Mouse (Mus musculus) cerebellum, postnatal 25 days (tissue): ENCODE data around the gene Hyls1.
A peak's percentile ranks its signal among the peaks of the same experiment; 100 is the strongest.
"Not testable (repeated sequence)": the region's sequence is repeated elsewhere in the genome, so short reads cannot be mapped to it uniquely, and the experiment has no call there.

Experiments
- DNase-seq, 2 experiments: peaks; one replicate each; pipeline ENCODE4 v3.0.0; 2021; ENCODE audit warnings: mixed read lengths in 2 of 2

The Hyls1 gene

DNA sequence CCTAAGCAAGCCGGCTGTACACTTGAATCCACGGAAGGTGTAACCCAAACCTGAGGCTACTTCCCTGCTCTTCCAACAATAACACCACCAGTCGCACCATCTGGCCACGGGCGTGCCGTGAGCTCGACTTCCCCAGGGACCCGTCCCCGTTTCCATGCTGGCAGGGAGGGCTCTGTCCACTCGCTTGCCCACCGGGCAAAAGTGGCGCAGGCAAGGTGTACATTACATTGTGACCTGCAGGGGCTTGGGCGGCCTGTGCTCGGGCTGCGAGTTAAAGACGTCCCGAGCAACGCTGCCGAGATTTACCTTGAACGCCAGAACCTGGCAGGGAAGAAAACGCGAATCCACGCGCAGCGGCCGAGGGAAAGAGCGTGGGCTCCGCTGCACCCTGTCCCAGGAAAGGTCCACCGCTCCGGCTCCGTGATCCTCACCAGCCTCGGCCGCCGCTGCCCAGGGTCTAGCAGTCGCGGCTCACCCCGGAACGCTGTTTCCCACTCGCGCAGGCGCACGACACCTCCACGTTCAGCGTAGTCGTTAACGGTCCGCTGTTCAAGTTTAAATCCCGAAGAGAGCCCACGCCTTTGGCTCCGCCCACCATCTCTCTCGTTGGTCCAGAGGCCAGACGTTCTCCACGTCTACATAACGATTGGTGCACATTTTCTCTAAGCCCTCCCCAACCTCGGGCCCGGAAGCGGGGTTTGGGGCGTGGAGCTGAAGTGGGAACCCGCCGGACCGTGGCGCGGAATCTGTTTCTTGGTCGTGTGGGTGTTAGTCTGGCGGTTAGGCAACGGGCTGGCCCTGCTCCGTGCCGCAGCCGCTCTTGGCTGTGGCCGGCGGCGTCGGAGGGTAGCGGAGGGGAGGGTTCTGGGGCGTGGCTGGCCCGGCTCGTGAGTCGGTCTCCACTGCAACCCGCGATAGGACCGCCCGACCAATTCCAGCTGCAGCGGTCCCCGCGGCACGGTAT lies at the start of gene Hyls1, which contains the start of gene Pate2:
Gene Hyls1 (minus strand): TSS at position 828 of the 964 bp plus-strand sequence.
Gene Pate2 (plus strand): TSS at position 714 of the 964 bp plus-strand sequence.
- peak; percentile 93 to 96 for DNase-seq

DNA sequence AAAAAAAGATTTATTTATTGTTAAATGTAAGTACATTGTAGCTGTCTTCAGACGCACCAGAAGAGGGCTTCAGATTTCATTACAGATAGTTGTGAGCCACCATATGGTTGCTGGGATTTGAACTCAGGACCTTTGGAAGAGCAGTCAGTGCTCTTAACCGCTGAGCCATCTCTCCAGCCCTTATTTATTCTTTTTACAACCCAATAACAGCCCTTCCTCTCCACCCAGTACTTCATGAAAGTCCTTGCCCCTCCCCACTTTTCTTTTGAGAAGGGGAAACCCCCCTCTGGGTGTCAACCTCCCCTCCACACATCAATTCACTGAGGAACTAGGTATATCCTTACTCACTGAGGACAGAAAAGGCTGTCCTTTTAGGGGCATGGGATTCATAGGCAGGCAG lies 46.6 kb upstream of the Hyls1 start:
- DNase-seq: not testable (repeated sequence)

DNA sequence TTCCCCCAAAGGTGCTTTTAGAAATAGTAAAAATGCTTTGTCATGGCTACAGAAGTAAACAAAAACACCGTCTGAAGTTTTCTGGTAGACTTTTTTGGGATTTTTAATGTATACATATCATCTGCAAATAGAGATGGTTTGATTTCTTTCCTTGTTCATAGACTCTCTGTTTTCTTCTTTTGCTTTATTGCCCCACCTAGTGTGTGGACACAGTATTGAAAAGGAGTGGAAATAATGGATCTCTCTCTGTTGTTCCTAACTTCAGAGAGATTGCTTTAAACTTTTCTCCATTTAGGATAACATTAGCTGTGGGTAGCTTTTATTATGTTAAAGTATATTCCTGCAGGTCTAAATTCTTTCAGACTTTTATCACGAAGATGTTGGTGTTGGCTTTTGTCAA lies 43.8 kb upstream of the Hyls1 start:
- no peak for DNase-seq

DNA sequence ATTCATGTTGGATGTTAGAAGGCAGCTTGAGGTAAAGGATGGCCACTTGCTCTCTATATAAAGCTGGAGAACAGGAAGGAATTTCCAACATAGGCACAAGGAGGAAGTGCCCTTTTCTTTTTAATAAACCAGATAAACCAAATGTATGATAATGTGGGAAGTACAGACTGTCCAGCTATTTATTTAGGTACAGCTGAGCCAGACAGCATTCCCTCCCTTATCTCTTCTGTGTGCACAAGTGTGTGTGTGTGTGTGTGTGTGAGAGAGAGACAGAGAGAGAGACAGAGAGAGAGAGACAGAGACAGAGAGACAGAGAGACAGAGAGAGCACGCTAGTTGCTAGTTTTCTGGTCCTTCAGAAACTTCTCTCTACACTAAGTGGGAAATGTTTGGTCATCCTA lies 41.6 kb upstream of the Hyls1 start, which contains the start of gene Pate4:
Gene Pate4 (minus strand): TSS at position 101 of the 400 bp plus-strand sequence.
- DNase-seq: no peak

DNA sequence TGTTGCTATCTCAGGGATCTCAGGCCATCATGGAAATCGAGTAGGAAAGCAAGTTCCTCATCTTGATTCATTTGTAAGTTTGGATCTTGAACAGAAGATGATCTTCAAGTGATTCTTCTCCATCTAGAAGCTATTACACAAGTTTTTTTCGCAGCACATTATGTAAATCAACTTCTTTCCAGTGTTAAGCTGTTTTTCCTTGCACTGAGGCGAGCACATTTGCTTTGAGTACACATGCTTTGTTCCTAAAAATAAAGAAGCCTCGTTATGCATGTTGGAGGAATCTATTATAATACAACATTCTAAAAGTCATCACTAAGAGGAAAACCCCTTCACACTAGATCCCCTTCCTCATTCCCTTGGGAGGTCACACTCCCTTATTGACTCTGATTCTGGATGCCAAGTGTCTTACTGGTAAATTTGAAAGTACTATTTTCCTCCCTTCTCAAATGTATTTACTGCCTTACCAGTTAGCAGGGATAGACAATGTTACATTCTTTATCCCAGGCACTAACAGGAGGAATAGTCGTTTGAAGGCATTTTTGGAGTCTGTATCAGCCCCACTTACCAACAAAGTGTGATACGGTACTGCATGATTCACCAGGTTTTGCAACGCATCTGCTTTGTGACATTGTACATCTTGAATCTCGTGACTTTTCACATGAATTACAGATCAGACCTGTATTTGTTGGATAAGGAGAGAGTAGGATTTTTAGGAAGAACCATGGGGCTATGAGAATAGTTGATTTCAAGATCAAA lies 37.6 kb upstream of the Hyls1 start:
- DNase-seq: no peak

DNA sequence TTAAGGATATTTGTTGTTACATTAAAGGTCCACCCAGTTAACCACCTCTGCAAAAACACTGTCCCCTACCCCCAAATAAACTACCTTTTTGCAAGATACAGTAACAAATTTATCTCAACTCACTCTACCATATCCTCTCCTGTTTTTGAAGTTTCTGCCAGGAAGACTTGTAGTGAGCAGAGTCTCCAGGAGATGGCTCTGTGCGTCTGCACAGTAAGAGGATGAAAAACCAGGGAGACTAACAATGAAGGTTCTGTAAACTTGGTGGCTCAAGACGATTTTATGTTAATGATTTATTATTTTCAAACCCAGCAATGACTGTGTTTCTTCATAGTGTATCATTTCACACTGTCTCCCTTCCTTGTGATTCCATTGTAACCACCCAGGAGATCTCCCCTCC lies 22.7 kb upstream of the Hyls1 start:
- DNase-seq: no peak

DNA sequence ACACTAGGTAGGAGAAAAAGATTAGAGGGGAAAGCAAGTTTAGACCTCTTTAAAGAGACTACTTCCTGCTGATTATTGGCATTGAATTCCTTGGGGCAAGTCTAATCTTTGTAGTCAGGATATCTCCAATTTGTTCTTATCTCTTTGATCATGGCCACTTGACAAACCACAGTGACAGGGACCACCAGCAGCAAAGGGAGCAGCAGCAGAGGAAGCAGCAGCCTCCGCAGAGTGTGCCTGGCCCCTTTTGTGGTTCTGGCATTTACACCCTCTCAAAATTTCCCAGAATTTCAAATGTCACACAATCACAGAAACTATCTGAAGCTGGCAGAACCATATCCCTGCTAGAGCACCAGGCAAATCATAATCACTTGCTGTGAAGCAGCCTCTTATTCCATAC lies 17.5 kb upstream of the Hyls1 start:
- DNase-seq: no peak

DNA sequence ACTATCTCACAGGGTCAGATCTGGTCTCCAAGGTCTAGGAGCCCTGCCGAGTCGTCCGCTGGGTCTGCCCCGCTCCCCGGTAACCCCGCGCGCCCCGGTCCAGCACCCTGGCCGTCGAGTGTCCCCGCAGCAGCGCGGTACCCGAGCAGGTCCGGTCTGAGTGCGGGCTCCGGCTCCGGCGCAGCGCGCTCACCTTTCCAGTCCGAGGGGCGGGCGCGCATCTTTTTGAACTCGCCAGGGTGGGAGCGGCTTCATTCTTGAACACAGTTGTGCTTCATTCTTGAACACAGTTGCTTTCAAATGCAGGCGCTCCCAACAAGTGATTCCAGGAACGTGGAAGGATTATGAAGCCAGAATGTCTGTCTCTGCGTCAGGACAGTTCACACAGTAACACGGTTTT lies 4.2 kb upstream of the Hyls1 start:
- no peak for DNase-seq

DNA sequence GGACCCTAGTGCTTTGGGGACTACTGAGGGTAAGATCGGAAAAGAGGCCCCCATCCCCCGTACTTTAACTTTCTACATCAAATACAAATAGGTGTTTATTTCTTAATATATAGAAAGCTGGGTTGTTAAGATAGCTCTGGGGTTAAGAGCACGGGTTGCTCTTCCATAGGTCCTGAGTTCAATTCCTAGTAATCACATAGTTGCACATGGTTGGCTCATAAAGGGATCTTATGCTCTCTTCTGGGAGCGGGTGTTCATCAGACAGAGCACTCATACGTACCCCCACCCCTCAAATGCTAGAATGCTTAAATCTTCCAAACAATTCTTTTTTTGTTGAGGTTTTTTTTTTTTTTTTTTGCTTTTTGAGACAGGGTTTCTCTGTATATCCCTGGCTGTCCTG lies 465 bp upstream of the Hyls1 start:
- DNase-seq: no peak

DNA sequence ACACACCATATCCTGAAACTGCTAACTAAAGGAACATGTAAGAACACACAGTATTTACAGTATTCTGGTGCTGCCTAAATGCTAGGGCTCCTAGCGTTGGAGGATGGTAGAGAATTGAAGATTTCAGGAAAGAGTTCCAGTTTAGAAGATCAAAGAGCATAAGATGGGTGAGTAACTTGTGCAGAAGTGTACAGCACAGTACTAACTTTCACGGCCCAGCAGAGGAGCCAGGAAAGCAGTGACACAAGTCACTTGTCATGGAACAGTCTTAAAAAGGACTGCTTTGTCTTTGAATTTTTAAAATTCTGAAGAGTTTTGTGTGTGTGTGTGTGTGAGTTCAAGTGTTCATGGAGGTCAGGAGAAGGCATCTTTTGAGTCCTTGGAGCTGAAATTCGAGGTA lies 2.2 kb downstream of the Hyls1 start:
- DNase-seq: no peak

DNA sequence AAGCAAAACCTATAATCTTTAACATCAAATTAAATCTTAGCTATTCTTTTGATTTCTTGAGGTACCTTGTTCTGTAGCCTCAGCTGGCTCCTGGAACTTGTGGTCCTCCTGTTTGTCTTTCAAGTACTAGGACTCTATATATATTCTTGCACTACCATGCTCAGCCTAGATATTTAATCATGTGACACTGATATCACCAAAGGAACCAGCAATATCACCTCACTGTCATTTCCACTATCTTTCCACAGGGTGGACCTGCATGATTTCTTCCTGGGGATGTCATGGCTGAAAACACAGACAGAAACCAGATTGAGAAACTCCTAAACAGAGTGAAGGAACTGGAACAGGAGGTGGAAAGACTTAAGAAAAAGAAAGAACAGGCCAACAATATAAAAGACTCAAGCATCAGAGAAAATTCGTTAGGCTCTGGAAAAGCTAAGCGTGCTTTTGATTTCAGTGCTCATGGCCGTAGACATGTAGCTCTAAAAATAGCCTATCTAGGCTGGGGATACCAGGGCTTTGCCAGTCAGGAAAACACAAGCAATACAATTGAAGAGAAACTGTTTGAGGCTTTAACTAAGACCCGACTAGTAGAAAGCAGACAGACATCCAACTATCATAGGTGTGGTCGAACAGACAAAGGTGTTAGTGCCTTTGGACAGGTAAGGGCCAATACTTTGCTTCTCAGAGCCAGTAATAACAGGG lies 5.5 kb downstream of the Hyls1 start:
- no peak for DNase-seq

DNA sequence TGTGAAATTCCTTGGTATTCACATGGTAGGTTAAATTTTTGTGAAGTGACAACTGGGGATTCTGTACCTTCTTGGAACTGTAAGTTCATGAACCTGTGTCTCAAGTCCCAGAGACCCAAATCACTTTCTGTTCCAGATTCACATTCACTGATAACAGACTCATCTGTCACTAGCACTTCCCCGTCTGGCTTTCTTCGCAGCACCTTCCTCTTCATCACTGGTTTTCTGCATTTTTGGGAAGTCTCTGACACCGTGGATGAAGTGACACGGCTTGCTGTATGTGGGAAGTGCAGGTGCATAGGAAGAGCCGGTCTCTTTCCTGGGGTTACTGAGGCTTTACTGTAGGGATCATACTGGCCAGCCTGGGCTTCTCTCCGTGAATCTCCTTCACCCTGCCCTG lies 8.6 kb downstream of the Hyls1 start:
- DNase-seq: no peak

DNA sequence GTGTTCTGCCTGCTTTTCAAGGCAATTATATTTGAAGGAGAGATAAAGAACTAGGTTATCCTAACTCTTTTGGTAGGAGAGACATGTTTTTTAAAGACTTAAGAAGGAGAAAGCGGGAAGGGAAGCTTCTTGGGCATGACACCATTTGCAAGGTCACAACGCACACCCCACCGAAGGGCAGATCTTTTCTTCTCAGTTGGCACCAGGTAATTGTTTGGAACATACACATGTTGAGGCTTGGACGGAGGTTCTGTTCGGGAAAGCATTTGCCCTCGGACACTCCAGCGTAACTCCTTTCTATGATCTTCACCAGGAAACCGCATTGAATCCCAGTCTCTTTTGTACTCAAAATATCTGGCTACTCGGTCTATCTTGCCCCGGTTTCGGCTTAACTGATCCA lies 9.1 kb downstream of the Hyls1 start:
- DNase-seq: no peak

DNA sequence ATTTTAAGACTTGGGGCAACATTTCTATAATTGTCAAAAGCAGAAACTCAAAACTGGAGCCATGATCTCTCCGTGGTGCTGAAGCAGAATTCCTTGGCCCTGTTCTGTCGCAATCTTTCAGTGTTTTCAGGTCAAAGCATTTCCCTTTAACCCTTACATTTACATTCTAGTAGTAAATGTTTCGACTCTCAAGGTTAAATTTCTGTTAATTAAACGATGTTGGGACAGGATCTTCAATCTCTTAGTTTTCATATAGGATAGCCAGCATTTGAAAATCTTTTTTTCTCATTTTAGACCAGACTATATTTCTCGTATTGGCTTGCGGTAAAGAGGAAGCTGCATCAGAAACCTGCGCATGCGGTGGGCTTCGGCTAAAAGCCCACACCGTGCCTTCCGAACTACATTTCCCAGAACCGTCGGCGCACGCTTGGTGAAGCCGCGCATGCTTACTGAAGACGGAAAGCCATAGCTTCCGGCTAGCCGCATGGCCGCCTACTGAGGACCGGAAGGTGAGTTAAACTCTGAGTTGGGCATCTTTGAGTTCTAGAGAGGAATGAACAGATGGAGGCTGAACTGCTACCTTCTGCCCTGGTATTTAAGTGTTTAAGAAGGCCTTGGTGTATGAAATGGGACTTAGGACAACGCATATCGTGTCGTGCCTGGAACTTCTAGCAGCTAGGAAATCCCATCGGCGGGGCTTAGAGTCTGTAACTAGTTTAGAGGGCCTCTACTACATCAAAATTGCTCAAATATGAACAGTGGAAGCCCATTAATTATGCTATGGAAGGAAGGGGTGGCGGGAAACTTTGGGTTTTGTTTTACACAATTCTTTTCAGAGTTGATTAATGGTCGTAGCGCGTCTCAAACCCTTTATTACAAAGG lies 10.9 kb downstream of the Hyls1 start:
- DNase-seq: peak; percentile 82 to 90

DNA sequence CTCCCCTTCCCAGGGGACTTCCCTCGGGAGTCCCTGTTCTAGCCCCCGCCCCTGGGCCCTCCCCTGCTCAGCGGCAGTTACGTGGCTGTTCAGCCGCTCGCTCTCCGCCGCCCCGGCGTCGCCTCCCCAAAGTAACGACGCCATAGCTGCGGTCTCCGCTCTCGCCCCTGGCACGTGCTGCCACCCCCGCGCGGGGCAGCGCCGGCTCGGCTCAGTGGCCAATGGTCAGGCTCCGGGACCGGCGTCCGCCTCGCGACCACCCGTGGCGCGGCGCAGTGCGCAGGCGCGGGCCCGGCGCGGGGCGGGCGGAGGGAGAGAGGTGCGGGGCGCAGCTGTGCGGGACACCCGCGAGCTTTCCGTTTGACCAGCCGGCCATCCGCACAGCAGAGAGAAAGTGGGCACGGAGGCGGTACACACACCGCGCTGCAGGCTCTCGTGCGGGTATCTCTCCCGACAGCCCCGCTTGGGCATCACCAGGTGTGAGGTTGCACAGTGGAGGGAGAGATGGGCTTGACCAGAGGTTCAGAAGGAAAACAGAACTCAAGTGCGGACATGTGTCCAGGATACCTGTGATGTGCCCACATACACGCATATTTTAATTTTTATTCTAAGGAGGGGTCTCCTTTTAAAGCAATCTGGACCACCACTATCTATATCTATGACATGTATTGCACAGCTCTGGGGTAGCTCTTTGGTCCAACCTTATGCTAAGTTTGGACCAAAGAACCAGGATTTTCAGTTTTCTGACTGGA lies 11.8 kb downstream of the Hyls1 start, which contains the start of the genes Ddx25 and Pus3:
Gene Ddx25 (minus strand): TSS at position 272 of the 752 bp plus-strand sequence.
Gene Pus3 (plus strand): TSS at position 339 of the 752 bp plus-strand sequence.
- peak; percentile 91 to 92 for DNase-seq

DNA sequence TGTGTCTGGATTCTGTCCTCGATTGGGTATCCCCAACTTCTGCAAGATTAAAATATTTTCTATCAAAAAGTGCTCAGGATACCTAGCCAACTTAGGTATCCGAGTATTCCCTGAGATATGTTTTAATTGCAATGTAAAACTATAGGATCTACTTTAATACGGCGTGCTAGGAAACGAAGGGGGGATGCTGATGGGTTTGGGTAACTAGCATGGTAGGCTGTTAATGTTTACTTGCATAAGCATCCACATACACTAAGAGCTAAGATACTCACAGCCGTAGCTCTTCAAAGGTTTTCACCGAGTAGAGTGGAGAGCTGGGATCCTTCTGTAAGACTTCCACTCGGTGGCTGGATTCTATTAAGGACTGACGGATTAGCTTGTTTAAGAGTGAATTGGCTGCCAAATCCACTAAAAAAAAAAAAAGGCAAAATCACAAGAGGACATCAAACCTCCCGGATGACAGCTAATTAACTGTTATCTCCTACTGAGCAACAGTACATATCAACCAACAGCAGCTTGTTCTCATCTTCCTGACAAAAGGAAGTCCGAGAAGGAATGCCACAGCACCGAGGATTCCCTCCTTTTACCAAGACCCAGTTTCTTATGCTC lies 13.6 kb downstream of the Hyls1 start:
- DNase-seq: no peak

DNA sequence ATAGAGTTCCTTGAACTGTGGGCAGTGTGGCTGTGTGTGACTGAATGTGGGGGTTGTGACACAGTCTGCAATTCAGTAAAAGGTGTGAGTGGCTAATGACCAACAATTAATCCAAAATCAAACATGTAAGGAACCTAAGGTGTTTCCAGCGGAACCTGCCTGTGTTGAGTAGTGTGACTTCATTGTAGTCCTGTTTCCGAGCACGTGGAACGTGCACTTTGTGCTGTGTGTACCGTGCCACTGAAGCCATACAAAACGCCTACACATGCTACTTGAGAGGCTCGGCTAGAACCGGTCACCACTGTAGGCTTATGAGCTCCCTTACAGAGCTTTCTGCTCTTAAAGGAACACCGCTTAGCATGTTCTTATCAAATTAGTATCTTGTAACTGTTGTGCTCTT lies 21.7 kb downstream of the Hyls1 start:
- no peak for DNase-seq

DNA sequence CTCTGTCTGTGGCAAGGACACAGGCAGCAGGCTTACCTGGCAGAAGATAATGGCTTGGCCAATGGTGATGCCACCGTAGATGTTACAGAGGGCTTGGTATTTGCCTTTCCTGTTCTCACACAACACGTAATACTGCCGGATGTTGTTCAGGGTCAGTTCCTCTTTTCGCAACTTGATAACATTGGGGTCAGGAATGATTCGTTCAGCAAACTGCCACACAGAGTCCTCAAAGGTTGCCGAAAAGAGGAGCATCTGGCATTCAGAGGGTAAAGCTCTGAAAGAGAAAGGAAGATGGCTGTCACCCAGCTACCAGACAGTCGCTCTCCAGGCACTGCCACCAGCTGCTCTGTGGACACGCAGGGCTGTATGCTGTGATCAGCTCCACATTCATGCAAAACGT lies 23.5 kb downstream of the Hyls1 start:
- no peak for DNase-seq

DNA sequence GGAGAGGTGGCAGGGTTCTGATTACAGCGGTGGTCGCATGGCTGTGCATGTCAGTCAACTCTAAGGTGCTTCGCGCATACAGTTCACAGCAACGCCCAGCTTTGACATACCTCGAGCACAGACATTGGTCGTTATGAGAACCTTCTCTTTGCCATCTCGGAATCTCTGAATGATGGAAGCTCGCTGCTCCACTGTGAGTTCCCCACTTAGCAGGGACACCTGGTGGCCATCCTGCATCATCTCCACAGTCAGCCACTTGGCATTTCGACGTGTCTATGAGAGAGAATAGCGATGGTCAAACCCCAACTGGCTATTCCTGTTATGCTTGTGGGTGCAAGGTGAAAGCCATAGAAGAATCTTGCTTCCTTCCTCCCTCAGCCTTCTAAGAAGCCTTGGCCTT lies 24.5 kb downstream of the Hyls1 start:
- no peak for DNase-seq

DNA sequence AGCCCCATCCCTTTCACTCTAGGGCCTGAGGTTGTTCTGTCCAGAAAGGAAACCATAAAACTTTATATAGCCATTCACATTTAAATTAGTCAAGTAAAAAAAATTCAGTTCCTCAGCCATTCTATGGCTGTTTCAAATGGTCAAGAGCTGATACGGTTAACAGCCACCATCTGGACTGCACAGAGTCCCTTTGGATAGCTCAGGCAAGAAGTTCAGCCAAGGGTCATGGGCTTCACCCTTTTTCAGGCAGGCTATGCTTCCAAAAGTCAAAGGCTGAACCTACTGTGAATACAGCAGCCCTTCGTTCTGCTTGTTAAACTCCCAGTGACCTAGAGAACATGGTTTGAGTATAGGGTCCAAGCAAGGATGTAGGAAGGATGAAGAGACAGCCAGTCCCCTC lies 25.5 kb downstream of the Hyls1 start:
- DNase-seq: no peak
